11 mouse cellular contexts compared by ENCODE assay signal in genomic region chr16:92645423-92646115, GRCm38 (mm10).
DNase-seq lines count a peak whose midpoint lies in the region; ATAC-seq and TF ChIP-seq lines count a peak whose summit lies in the region.
"Had no signal": no experiment of that assay in that cellular context is flagged by ENCODE, and none has a peak within 500 bp of the region (broad histone marks: within the 10 kb centered on the region; RNA-seq: fewer than 3 reads in every experiment).

No protein-coding gene starts in this region.

- no peaks in the 10 kb centered on the region for H3K27me3 ChIP-seq in kidney, postnatal 0 days (ENCODE audit: insufficient read depth, low read length)
- no peaks in the 10 kb centered on the region for H3K27me3 ChIP-seq in embryonic facial prominence, embryonic 11.5 days (ENCODE audit: control insufficient read depth, insufficient read depth, low read length)
- H3K27me3 ChIP-seq: liver, embryonic 15.5 days had no signal

- no peak for ATAC-seq in kidney, postnatal 0 days (replicated peaks; ENCODE audit: low FRiP score, low read depth)
- ATAC-seq in embryonic facial prominence, embryonic 11.5 days (replicated peaks; ENCODE audit: insufficient number of reproducible peaks, low FRiP score, low TSS enrichment, low read depth): no peak
- ATAC-seq in inflammation-experienced regulatory T-cells, adult 6 months: peak; percentile 20
- ATAC-seq in granulocyte monocyte progenitor cell, adult 5-6 weeks (replicated peaks; ENCODE audit: poor library complexity, severe bottlenecking): no peak

- H3K27ac ChIP-seq in kidney, postnatal 0 days: peak overlapping the region; percentile 31; the same call in 1 of the 2 replicates
- peak overlapping the region; percentile 43 for H3K27ac ChIP-seq in embryonic facial prominence, embryonic 11.5 days (replicated peaks; ENCODE audit: low read depth, low read length)
- H3K27ac ChIP-seq: liver, embryonic 15.5 days had no signal

- no peaks in the 10 kb centered on the region; the same call in 1 of the 2 replicates for H3K4me1 ChIP-seq in kidney, postnatal 0 days (replicated peaks; ENCODE audit: insufficient read depth, low read length)
- peaks cover 10% of the 10 kb centered on the region for H3K4me1 ChIP-seq in embryonic facial prominence, embryonic 11.5 days (ENCODE audit: control insufficient read depth, insufficient read depth, low read length)
- H3K4me1 ChIP-seq: liver, embryonic 15.5 days had no signal

- no peak for TF ChIP-seq CTCF in kidney, postnatal 0 days (IDR thresholded peaks at IDR 0.05; ENCODE audit: low read depth)

- no peaks in the 10 kb centered on the region for H3K9me3 ChIP-seq in kidney, postnatal 0 days (replicated peaks; ENCODE audit: low read length)
- H3K9me3 ChIP-seq in embryonic facial prominence, embryonic 11.5 days (replicated peaks; ENCODE audit: control insufficient read depth, low read length): no peaks in the 10 kb centered on the region
- H3K9me3 ChIP-seq: liver, embryonic 15.5 days had no signal

- DNase-seq in kidney, postnatal 0 days (ENCODE audit: low spot score): no peak
- no peak for DNase-seq in kidney, adult 9 months
- peak; percentile 31 for DNase-seq in embryonic facial prominence, embryonic 11.5 days (ENCODE audit: low spot score)
- DNase-seq in lung, postnatal 10 days: peak; percentile 43
- no peak for DNase-seq in layer of hippocampus, adult 11-12 months (ENCODE audit: low spot score)
- no peak for DNase-seq in layer of hippocampus, postnatal 36 days
- DNase-seq: cerebellum, adult 2 months; kidney, postnatal 10 days had no signal

- H3K36me3 ChIP-seq in kidney, postnatal 0 days (ENCODE audit: insufficient read depth, low read length): no peaks in the 10 kb centered on the region
- H3K36me3 ChIP-seq in embryonic facial prominence, embryonic 11.5 days (replicated peaks; ENCODE audit: control insufficient read depth, insufficient read depth, low read depth, low read length): no peaks in the 10 kb centered on the region

- no peak overlapping the region for H3K4me2 ChIP-seq in kidney, postnatal 0 days (ENCODE audit: low read length)
- H3K4me2 ChIP-seq in embryonic facial prominence, embryonic 11.5 days (ENCODE audit: low read depth, low read length): no peak overlapping the region
- H3K4me2 ChIP-seq: liver, embryonic 15.5 days had no signal

- WGBS in kidney, postnatal 0 days: 50% methylated on average over 22 of the region's 22 CpGs
- WGBS in embryonic facial prominence, embryonic 11.5 days: 55% methylated on average over 22 of the region's 22 CpGs

- no peak overlapping the region for H3K9ac ChIP-seq in kidney, postnatal 0 days (ENCODE audit: low read depth, low read length)
- no peak overlapping the region for H3K9ac ChIP-seq in embryonic facial prominence, embryonic 11.5 days (replicated peaks; ENCODE audit: low read length)
- H3K9ac ChIP-seq: liver, embryonic 15.5 days had no signal

- no peak overlapping the region for H3K4me3 ChIP-seq in kidney, postnatal 0 days (replicated peaks; ENCODE audit: low read depth, low read length)
- H3K4me3 ChIP-seq in embryonic facial prominence, embryonic 11.5 days (ENCODE audit: low read depth, low read length): no peak overlapping the region
- H3K4me3 ChIP-seq: liver, embryonic 15.5 days had no signal

Comparison
In these comparisons a context has a peak if more than half of its experiments do, and no peak if none do; other contexts are left out.
1. DNase-seq: peak in embryonic facial prominence, embryonic 11.5 days (single experiment) and lung, postnatal 10 days (single experiment); none in kidney, postnatal 0 days (single experiment), kidney, adult 9 months (single experiment), layer of hippocampus, adult 11-12 months (single experiment) and layer of hippocampus, postnatal 36 days (0 of 2).